Mouse (Mus musculus): ENCODE measurements at regions not wholly inside any gene's neighbourhood (a gene's known extent, or its start where the extent isn't known, plus 50 kb on each side); places are given as distances from the start of the nearest gene placed in this dataset.

- Histone ChIP-seq H3K27ac (ENCODE audit: low read depth, low read length) (no peak overlapping the region), H3K4me3 (ENCODE audit: low read depth, low read length) (no peak overlapping the region), H3K4me2 (ENCODE audit: low read depth, low read length, poor library complexity, severe bottlenecking) (no peak overlapping the region), H3K9me3 (ENCODE audit: low read length) (no peaks in the 10 kb centered on the region), H3K27me3 (ENCODE audit: insufficient read depth, low read length) (no peaks in the 10 kb centered on the region), H3K36me3 (ENCODE audit: insufficient read depth, low read length) (no peaks in the 10 kb centered on the region), H3K9ac (replicated peaks; ENCODE audit: low read length, poor library complexity, severe bottlenecking) (no peak overlapping the region), H3K4me1 (ENCODE audit: insufficient read depth, low read length) (peaks cover 10% of the 10 kb centered on the region; the same call in 1 of the 2 replicates)
- ATAC-seq (ENCODE audit: low FRiP score): no peak
- no peak for TF ChIP-seq CTCF (IDR thresholded peaks at IDR 0.05)
- DNase-seq (ENCODE audit: low spot score): no peak
- 80% methylated on average over 13 of the region's 13 CpGs for WGBS
Measured at GRCm38 (mm10) chr6:91619735-91620732, 63.8 kb upstream of the Slc6a6 start.

- WGBS: 92% methylated on average over 3 of the region's 3 CpGs
- TF ChIP-seq CTCF (IDR thresholded peaks at IDR 0.05): no peak
- Histone ChIP-seq H3K4me2 (ENCODE audit: low read depth, low read length, poor library complexity, severe bottlenecking) (no peak overlapping the region), H3K9ac (replicated peaks; ENCODE audit: low read length, poor library complexity, severe bottlenecking) (no peak overlapping the region), H3K9me3 (ENCODE audit: low read length) (no peaks in the 10 kb centered on the region), H3K4me3 (ENCODE audit: low read depth, low read length) (no peak overlapping the region), H3K27ac (ENCODE audit: low read depth, low read length) (no peak overlapping the region), H3K27me3 (ENCODE audit: insufficient read depth, low read length) (no peaks in the 10 kb centered on the region), H3K4me1 (ENCODE audit: insufficient read depth, low read length) (peaks cover 7% of the 10 kb centered on the region; the same call in 1 of the 2 replicates), H3K36me3 (ENCODE audit: insufficient read depth, low read length) (no peaks in the 10 kb centered on the region)
- no peak for DNase-seq (ENCODE audit: low spot score)
- no peak for ATAC-seq (ENCODE audit: low FRiP score)
Measured at GRCm38 (mm10) chr6:91621437-91621836, 62.4 kb upstream of the Slc6a6 start.

GRCm38 (mm10) chr6:91622425-91622824, 61.4 kb upstream of the Slc6a6 start:
- ATAC-seq (ENCODE audit: low FRiP score): no peak
- H3K27me3 ChIP-seq (ENCODE audit: insufficient read depth, low read length): no peaks in the 10 kb centered on the region
- WGBS: 80% methylated on average over 3 of the region's 3 CpGs

DNA sequence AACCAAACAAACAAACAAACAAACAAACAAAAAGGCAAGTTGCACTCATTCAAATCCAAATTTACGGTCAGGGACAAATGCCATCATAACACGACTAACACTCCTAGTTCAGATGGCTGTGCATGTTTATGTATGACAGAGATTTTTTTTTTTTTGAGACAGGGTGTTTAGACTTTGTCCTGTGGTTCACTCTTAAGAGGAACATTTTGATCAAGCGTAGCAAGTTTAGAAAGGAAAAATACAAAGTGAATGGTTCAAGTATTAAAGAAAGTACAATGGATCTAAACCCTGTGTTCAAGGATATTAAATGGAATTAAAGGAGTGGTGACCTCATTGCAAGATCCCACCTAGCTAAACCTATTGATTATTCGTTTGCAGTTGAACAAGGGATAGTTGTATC, 60.2 kb upstream of the Slc6a6 start:
- H3K9me3 ChIP-seq (ENCODE audit: low read length): no peaks in the 10 kb centered on the region
- no peaks in the 10 kb centered on the region for H3K27me3 ChIP-seq (ENCODE audit: insufficient read depth, low read length)
- no peak for ATAC-seq (ENCODE audit: low FRiP score)
- H3K36me3 ChIP-seq (ENCODE audit: insufficient read depth, low read length): no peaks in the 10 kb centered on the region
- H3K4me1 ChIP-seq (ENCODE audit: insufficient read depth, low read length): no peaks in the 10 kb centered on the region
- TF ChIP-seq CTCF (IDR thresholded peaks at IDR 0.05): no peak
- no peak for DNase-seq (ENCODE audit: low spot score)
- H3K4me3 ChIP-seq (ENCODE audit: low read depth, low read length): no peak overlapping the region
- H3K27ac ChIP-seq (ENCODE audit: low read depth, low read length): no peak overlapping the region
- no peak overlapping the region for H3K4me2 ChIP-seq (ENCODE audit: low read depth, low read length, poor library complexity, severe bottlenecking)
- no peak overlapping the region for H3K9ac ChIP-seq (replicated peaks; ENCODE audit: low read length, poor library complexity, severe bottlenecking)
- WGBS: 88% methylated on average over 4 of the region's 4 CpGs

More at GRCm38 (mm10) chr6:91622425-91622824, 61.4 kb upstream of the Slc6a6 start:
- Histone ChIP-seq H3K9me3 (ENCODE audit: low read length) (no peaks in the 10 kb centered on the region), H3K36me3 (ENCODE audit: insufficient read depth, low read length) (no peaks in the 10 kb centered on the region), H3K9ac (replicated peaks; ENCODE audit: low read length, poor library complexity, severe bottlenecking) (no peak overlapping the region), H3K4me3 (ENCODE audit: low read depth, low read length) (no peak overlapping the region), H3K4me2 (ENCODE audit: low read depth, low read length, poor library complexity, severe bottlenecking) (no peak overlapping the region), H3K4me1 (ENCODE audit: insufficient read depth, low read length) (peaks cover 2% of the 10 kb centered on the region; the same call in 1 of the 2 replicates), H3K27ac (ENCODE audit: low read depth, low read length) (no peak overlapping the region)
- TF ChIP-seq CTCF (IDR thresholded peaks at IDR 0.05): no peak
- no peak for DNase-seq (ENCODE audit: low spot score)

DNA sequence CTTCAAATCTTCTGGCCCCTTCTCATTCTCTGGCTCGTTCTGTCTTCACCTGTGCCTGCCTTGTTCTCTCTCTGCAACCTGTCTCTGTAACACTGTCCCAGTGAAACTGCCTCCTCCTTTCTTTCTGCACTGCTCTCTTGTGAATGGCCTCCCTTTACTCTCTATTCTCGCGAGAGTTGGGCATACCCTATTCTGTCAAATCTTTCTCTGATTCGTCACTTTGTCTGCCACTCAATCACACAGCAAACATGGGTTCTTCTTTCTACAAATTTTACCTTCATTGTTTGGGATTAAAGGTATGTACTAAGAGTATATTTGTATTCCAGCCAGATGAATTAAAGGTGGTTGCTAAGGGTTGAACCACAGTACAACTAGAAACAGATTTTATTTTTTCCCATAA, 54.6 kb upstream of the Slc6a6 start:
- DNase-seq (ENCODE audit: low spot score) (no peak), ATAC-seq (ENCODE audit: low FRiP score) (no peak)
- Histone ChIP-seq H3K4me2 (ENCODE audit: low read depth, low read length, poor library complexity, severe bottlenecking) (no peak overlapping the region), H3K9ac (replicated peaks; ENCODE audit: low read length, poor library complexity, severe bottlenecking) (no peak overlapping the region), H3K4me1 (ENCODE audit: insufficient read depth, low read length) (no peaks in the 10 kb centered on the region), H3K4me3 (ENCODE audit: low read depth, low read length) (no peak overlapping the region), H3K36me3 (ENCODE audit: insufficient read depth, low read length) (no peaks in the 10 kb centered on the region), H3K27ac (ENCODE audit: low read depth, low read length) (no peak overlapping the region), H3K9me3 (ENCODE audit: low read length) (no peaks in the 10 kb centered on the region), H3K27me3 (ENCODE audit: insufficient read depth, low read length) (no peaks in the 10 kb centered on the region)
- 91% methylated on average over 4 of the region's 4 CpGs for WGBS
- TF ChIP-seq CTCF (IDR thresholded peaks at IDR 0.05): no peak

DNA sequence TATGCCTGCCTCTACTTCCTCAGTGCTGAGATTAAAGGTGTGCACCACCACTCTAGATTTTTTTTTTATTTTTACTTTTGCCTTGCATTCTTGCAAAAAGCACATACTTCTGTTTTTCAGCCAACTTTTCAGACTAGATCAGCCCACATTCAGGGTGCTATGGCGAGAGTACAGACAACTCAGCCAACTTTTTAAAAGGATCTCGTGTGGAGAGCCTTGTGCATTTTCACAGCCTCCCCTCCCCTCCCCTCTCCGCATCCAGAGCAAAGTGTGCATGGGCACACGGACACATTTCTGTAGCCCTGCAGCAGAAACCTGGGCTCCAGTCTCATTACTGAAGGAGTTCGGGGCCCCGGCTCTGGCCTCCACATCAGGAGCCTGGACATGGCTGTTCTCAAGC, 52.6 kb upstream of the Slc6a6 start:
- ATAC-seq (ENCODE audit: low FRiP score): no peak
- Histone ChIP-seq H3K27ac (ENCODE audit: low read depth, low read length) (no peak overlapping the region), H3K4me1 (ENCODE audit: insufficient read depth, low read length) (no peaks in the 10 kb centered on the region), H3K9ac (replicated peaks; ENCODE audit: low read length, poor library complexity, severe bottlenecking) (no peak overlapping the region), H3K9me3 (ENCODE audit: low read length) (no peaks in the 10 kb centered on the region), H3K36me3 (ENCODE audit: insufficient read depth, low read length) (no peaks in the 10 kb centered on the region), H3K4me2 (ENCODE audit: low read depth, low read length, poor library complexity, severe bottlenecking) (no peak overlapping the region), H3K27me3 (ENCODE audit: insufficient read depth, low read length) (no peaks in the 10 kb centered on the region), H3K4me3 (ENCODE audit: low read depth, low read length) (no peak overlapping the region)
- DNase-seq (ENCODE audit: low spot score): no peak
- WGBS: 88% methylated on average over 6 of the region's 6 CpGs
- no peak for TF ChIP-seq CTCF (IDR thresholded peaks at IDR 0.05)
